Mouse (Mus musculus) mouse trophoblast stem cell (cell line): ENCODE measurements around the gene Ccdc163.
"Not testable (repeated sequence)": the region's sequence is repeated elsewhere in the genome, so short reads cannot be mapped to it uniquely, and the experiment has no call there.

Source experiments
- in situ Hi-C, 2 experiments: fragments of 300-500 bp; cut with MseI, MboI; formaldehyde crosslinking; loops; 2 replicates in 1 of 2; 3 replicates in 1 of 2; pipeline ENCODE4 v1.15.1; 2025

The Ccdc163 gene

DNA sequence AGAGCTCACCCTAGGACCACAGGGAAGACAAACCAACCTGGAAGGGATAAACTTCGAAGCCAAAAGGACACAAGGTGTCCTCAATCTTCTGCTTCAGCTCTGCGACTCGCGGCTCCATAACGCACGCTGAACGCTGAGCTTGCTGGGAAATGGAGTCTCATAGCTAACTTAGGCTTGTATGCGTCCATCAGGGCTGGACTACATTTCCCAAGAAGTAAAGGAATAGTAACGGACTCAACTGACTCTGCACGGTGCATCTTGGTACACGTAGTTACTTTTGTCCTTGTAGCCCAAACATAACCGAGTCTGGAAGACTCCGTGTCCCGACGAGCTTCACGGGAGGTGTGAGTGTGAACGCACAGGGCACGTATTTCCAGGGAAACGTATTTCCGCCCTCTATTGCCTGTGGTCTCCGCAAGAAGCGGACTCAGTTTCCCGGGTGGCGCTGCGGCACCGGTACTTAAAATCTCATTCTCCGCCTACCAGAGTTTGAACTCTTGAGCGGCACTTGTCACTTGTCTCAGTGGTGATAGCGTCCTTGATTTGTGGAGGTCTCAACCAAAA lies at the start of gene Ccdc163, which contains the start of gene Mmachc:
Gene Ccdc163, plus strand, starts transcription at position 309 of the 564 bp plus-strand sequence.
Gene Mmachc, minus strand, starts transcription at position 206 of the 564 bp plus-strand sequence.
- in situ Hi-C loops = no loop called here

DNA sequence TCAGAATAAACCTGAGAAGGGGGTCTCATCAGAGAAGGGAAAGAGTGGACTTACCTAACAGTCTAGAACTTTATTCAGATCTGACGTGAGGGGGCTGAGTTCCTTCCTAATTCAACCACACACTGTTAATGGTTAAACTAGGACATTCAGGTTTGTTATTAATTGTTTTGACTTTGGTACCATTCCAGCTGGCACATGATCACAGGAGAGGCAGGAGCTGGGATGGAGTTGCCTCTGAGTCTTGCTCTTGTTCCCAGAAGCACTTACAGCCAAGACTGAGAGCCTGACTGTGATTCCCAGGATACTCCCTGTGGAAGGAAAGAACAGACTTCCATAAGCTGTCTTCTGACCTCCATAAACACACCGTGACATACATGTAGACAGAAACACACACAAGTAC lies 48.8 kb upstream of the Ccdc163 start:
- in situ Hi-C loops = no loop called here

DNA sequence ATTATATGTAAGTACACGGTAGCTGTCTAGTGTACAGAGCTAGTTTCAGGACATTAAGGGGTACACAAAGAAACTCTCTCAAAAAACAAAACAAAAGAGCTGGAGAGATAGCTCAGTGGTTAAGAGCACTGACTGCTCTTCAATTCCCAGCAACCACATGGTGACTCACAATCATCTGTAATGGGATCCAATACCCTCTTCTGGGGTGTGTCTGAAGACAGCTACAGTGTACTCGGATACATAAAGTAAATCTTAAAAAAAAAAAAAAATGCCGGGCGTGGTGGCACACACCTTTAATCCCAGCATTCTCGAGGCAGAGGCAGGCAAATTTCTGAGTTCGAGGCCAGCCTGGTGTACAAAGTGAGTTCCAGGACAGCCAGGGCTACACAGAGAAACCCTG lies 48.4 kb upstream of the Ccdc163 start:
- in situ Hi-C loops = not testable (repeated sequence)

DNA sequence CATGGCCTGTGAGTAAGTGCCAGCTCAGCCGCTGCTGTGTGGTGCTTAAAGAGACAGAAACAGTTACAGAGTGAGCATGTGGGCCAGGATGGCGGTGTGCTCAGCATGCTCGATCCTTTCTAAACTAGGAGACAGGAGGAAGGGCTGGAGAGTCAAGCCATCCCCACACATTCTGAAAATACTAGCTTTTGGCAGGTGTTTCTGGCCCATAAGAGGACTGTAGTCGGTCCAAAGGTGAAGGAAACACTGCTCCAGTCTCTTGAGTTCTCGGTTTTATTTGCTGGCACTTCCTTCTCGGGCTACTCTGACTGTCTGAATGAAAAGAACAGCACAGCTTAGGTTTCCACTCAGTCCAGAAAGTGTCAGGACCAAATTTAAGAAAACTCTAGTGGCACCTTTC lies 47.5 kb upstream of the Ccdc163 start:
- in situ Hi-C loops = no loop called here

DNA sequence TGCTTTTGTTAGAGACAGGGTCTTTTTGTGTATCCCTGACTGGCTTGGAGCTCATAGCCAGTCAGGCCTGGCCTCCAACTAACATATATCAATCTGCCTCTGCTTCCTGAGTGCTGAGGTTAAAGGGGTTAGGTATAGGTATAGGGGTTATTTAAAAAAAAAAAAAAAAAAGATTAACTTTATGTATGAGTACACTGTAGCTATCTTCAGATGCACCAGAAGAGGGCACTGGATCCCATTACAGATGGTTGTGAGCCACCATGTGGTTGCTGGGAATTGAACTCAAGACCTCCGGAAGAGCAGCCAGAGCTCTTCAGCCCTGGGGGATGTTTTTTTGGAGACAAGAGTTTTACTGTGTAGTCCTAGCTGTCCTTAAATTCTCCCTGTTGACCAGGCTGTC lies 46.3 kb upstream of the Ccdc163 start:
- in situ Hi-C loops = no loop called here

DNA sequence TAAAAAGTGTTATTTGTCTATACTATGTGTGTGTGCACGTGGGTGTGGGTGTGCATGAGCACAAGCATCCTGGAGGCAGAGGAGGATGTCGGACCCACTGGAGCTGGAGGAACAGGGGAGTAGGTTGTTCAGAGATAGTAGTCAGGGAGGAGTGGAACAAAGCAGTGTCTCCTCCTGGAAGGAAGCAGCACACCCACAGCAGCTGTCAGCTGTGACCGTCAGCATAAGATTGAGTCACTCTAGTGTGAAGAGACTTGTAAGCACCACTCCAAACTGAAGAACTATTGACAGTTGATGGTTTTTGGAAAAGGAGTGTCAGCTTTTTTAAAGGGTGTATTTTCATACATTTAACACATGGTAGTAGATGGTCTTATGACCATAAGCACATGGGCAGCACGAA lies 41.7 kb upstream of the Ccdc163 start:
- in situ Hi-C loops = no loop called here

DNA sequence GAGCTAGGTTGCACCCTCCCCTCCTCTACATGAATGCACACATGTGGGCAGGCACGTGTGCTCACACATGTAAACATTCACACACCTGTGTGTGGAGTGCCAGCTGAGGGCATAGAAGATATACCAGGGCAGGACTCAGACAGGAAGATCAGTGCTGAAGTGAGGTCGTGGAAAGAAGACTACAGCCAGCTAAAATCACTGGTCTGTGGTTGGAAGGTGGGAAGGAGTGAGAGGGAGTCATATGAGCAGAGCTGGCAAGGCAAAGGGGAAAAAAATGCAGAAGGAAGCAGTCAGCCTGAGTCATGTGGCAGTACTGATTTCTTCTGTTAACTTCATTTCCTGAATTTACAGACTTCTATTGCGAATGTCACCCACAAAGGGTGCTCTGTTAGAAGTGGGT lies 40.2 kb upstream of the Ccdc163 start:
- in situ Hi-C loops = no loop called here

DNA sequence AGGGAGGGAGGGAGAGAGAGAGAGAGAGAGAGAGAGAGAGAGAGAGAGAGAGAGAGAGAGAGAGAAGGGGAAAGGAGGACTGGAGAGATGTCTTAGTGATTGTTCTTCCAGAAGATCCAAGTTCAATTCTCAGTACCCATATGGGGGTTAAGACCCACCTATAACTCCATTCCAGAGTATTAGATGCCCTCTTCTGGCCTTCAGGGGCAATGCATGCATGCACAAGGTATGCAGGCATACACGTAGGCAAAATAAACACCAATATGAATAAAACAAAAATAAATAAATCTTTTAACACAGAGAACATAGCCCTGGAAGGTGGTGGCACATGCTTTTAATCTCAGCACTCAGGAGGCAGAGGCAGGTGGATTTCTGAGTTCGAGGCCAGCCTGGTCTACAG lies 39.0 kb upstream of the Ccdc163 start:
- in situ Hi-C loops = no loop called here

DNA sequence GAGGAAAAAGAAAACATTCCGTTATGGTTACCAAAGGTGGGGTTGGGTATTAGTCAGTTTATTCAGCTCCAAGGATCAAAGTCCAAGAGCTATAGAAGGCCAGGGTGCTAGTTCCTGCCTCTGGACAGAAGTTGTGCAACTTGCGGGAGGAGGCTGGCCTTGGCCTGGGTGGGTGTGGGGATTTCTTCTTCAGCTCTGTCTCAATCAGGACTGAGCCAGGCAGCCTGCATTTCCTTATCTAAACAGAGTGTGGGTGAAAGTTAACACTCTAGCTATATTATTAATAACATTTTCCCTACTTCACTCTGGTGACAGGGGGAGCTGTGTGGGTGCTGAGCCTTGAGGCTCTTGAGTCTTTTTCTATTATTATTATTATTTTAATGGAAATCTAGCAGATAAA lies 35.5 kb upstream of the Ccdc163 start:
- in situ Hi-C loops = no loop called here

DNA sequence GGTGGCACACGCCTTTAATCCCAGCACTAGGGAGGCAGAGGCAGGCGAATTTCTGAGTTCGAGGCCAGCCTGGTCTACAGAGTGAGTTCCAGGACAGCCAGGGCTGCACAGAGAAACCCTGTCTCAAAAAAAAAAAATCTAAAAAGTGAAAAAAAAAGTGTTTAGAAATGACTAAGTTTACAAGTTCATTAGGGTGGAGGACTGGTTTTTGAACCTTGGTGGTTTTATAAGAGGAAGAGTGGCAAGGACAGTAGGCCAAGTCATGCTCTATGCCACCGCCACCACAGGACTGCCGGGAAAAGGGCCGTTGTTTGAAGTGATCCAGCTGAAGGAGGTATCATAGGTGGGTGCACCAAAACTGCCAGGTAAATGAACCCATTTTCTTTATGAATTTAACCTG lies 33.5 kb upstream of the Ccdc163 start:
- in situ Hi-C loops = not testable (repeated sequence)

DNA sequence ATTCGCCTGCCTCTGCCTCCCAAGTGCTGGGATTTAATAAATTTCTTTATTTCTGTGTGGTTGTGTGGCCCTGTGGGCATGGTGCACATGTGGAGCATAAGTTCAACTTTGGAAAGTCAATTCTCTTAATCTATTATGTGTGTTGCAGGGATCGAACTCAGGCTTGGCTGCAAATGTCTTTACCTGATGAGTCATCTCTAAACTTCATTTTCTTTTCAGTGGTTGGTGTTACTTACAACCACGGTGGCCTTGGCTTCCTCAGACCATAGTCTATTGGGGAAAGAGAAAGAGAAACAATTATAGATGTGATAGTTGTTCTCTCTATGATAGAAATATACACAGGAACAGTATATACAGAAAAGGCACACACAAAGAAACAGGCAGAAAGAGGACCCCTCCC lies 32.3 kb upstream of the Ccdc163 start:
- in situ Hi-C loops = no loop called here

DNA sequence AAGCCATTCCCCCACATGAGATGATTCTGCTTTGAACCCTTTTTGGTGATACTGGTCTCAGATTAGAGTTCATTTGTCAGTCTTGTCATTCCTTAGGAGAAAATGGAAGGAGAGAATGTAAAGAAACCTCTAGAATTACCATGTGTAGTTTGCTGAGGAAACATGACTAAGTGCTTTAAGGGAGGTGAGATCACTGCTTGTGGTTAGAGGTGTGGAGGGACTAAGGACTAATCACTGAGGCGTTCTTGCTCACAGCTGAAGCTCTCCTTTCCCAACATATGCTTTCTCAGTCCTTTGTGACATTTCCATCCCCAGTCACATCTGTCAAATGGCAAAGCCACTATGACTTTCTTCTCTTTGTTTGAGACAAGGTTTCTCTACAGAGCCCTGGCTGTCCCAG lies 30.5 kb upstream of the Ccdc163 start:
- in situ Hi-C loops = no loop called here

DNA sequence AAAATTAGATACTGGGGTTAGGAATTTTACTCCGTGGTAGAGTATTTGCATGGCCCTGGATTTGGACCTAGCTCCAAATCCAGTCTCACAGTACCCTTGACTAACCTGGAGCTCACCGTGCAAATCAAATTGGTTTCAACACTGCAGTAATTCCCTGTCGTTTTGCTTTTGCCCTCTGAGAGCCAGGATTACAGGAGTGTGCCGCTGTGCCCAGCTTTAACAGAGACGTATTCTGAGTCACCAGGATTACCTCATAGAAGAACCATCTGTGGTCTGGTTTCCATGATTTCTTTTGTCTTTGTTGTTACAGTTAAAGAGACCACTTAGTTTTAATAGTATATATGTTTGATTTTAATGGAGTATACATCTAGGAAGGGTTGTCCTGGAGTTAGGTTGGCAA lies 29.2 kb upstream of the Ccdc163 start:
- in situ Hi-C loops = no loop called here

DNA sequence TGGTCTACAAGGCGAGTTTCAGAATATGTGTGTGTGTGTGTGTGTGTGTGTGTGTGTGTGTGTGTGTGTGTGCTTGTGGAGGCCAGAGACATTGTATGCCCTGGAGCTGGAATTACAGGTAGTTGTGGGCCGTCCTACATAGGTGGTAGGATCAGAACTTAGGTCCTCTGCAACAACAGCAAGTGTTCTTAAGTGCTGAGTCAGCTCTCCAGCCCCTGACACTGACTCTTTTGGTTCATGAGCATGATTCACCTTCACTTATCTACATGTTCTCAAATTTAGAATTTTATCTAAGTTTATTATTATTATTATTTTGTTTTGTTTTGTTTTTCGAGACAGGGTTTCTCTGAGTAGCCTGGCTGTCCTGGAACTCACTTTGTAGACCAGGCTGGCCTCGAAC lies 27.8 kb upstream of the Ccdc163 start:
- in situ Hi-C loops = not testable (repeated sequence)

DNA sequence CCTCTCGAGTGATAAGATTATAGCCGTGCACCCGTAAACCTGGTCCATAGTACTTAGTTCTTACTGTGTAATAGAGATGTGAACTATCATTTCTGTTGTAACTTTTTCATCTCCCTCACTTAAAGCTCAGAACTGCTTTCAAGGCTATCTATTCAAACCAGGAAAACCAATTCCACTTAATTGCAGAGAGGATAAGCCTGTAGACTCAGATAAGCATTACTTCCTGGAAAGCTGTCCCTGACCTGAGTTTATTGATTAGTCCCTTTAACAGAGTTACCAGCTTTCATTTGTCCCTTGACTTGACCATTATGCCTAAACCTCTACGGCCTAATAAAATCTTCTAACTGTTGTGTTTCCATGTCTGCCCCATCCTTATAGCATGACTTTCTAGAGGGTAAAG lies 24.4 kb upstream of the Ccdc163 start:
- in situ Hi-C loops = no loop called here

DNA sequence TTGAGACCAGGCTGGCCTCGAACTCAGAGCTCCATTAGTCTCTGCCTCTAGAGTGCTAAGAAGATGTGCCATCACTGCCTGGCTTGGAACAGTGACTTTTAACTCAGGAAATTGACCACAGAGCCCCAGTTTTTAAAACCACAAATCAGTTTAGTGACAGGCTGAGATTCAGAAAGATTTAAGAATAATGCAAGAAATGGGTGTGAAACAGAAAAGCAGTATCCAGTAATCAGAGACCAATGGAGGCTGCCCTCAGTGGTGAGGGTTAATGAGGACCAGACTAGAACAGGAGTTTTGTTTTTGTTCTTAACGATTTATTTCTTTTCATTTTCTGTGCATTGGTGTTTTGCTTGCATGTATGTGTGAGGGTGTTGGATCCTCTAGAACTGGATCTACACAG lies 23.6 kb upstream of the Ccdc163 start:
- in situ Hi-C loops = no loop called here

DNA sequence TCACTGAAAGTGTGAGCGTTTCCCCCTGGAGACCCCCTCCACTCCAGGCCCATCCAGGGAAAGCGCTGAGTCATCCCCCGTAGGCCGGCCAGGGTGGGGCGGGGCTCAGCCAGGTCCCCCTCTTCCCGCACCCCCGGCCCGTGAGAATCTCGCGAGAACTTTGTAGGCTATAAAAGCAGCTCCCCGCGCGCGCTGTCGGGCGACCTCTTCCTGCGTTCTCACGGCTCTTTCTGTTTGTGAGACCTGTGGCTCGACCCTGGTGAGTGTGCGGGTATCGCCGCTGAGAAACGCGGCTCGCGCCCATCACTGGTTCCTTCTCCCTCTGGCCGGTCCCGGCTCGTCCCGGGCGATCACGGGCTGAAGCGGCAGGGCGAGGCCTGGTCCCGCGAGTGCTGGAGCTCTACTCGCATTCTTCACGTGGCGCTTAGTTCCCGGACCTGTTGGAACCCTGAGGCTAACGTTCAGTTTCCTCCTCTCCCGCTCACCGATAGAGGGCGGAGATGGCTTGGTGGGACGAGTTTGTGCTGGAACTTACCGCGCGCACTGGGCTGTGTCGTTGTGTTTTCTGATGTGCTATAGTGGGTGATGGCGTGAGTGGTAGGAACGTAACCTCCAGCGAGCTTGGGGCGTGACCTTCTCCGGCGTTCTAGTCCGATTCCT lies 22.8 kb upstream of the Ccdc163 start, which contains the start of gene Prdx1:
Gene Prdx1, plus strand, starts transcription at position 143 of the 660 bp plus-strand sequence.
- in situ Hi-C loops = no loop called here

DNA sequence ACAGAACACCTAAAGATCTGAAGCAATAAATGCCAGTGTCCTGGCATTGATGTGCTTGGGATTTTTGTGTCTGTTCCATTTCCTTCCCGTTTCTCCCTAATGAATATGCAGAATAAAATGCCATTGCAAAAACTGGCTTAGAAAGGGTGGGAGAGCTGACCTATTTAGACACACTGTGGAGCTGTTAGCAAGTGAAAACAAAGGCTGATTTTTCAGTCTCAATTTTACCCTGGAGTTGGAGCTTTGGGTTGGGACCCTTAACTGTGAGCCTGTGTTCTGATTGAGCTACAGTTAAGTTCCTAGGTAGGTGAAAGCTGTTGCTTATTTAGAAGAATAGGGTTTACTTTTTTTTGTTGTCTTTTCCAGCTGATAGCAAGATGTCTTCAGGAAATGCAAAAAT lies 21.3 kb upstream of the Ccdc163 start:
- in situ Hi-C loops = no loop called here

DNA sequence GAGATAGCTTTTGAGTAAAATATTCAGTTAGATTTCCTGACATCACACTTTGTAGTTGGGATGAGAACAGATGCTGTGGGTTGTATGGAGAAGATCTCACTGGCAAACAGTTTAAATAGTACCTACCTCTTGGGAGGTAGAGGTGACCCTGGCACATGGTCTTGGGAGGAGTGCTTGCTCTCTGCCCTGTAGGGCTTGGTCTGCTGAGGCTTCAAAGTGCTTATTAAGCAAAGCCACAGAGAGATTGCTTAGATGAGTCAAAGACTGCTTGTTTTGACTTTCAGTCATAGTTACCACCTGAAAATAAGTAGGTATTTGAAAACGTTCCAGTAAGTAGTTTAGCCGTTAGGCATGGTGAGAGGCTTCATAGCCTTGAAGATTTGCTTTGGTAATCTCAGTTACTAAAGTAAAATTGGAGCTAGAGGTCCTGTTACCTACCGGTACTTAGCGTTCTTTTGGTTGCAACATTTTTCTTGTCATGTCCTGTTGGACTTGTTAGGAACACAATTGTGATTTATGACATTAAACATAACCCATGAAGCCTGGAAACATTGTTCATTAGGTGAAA lies 18.9 kb upstream of the Ccdc163 start:
- in situ Hi-C loops = no loop called here

DNA sequence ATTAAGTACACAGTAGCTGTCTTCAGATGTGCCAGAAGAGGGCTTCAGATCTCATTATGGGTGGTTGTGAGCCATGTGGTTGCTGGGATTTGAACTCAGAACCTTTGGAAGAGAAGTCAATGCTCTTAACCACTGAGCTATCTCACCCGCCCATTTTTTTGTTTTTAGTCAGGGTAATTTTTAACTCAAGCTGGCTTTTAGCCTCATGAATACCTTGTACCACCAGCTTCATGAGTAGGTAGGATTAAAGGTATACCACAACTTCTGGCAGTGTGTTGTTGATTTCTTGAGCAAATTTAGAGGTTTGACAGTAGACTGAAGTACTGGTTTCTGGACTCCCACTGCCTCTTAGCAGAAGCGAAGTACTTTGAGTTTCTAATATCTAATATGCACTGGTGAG lies 16.2 kb upstream of the Ccdc163 start:
- in situ Hi-C loops = no loop called here

DNA sequence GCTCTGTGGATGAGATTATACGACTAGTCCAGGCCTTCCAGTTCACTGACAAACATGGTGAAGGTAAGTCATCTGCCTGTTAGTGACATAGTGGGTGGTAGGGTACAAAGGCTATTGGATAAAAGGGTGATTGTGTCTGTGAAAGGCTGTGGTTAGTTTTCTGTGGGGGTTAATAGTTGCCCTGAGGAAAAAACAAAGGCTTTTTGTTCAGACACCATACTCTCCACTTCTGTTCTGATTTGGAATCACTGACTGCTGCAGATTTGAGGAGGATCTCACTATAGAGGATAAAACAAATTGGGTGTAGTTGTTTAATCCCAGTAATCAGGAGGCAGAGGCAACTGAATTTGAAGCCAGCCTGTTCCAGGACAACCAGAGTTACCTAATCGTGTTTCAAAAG lies 14.5 kb upstream of the Ccdc163 start:
- in situ Hi-C loops = no loop called here

DNA sequence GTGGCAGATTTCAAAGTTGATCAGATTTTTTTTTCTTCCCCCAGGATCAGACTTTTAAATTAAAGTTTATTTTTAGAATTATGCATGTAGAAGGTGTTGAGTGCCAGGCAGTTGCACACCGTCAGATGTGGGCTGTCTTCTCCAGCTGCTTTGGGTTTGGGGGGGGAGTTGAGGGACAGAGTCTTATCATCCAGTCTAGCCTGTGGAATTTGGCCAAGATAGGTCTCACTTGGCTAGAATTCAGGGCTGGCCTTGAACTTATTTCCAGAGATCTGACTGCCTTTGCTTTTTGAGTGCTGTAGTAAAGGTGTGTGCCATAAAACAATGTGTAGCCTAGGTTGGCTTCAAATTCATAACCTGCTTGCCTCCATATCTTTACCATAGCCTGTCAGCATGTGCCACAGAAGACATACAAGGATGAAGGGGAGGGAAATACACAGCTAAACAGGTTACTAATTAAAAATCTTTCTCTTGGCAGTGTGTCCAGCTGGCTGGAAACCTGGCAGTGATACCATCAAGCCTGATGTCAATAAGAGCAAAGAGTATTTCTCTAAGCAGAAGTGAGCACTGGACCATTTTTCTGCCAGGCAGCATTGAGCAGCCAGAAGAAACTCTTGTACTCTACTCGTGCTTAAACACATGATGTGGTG lies 9.5 kb upstream of the Ccdc163 start:
- in situ Hi-C loops = no loop called here

DNA sequence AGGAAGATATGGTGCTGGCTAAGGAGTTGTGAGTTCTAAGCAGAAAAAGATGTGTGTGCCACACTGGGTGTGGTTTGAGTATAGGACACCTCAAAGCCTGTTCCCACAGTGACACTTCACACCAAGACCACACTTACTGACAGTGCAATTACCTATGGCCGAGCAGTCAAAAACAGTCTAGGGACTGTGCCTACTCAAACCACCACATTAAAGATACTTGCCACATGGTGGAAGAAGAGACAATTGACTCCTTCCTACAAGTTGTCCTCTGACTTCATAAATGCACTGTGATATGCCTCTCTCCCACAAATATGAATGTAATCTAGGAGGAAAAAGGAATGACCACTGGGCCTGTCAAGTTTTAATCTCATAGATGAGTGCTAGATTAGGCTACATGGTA lies 7.3 kb upstream of the Ccdc163 start:
- in situ Hi-C loops = no loop called here
